Mouse (Mus musculus): Measurements from ENCODE around the gene Abhd12.

Gene Abhd12

DNA sequence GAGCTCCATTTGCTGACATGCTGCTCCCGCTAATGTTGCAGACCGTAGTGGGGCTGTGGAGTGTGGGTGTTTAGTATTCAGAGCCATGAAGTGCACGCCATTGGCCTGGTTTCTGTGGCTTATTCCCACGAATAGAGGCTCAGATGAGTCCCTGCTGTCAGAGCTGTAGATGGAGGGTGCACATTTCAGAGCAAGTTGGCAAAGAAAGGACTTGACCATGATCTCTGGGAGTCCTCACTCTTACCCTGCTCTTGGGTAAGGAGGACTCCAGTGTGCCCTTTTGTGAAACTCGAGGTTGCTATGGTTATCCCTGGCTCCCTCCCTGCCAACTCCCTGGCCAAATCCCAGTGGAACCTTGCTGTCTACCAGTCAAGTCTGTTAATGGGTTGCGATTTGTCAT, 96.2 kb downstream of the Abhd12 start:
- DNase-seq (ENCODE audit: low spot score in 2 of 2), result no peak

GRCm38 (mm10) chr2:150803035-150803434, 101.5 kb downstream of the Abhd12 start:
- DNase-seq (ENCODE audit: low spot score in 2 of 2), result peak in 1 of 2 experiments; percentile 13

- DNase-seq (ENCODE audit: low spot score in 2 of 2), result no peak
These were observed 103.9 kb downstream of the Abhd12 start for GRCm38 (mm10) chr2:150800616-150801015.

DNA sequence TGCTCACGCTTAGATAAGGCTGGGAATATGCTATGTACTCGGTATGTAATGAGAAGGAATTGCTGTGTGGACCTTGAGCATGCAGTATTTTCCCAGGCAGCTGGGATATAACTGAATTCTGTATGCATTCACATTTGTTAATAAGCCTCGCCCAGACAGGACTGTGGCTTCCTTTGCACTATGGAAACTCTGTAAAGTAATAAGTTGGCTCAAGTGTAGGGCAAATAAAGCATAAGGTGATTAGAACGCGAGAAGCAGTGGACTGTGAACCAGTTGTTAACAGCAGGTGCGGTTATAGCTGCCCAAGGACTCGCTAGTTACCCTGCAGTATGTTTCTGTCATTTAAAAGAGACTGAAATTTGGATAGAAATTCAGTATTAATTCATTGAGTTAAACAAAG, 106.5 kb downstream of the Abhd12 start:
- no peak for DNase-seq (ENCODE audit: low spot score in 2 of 2)

DNA sequence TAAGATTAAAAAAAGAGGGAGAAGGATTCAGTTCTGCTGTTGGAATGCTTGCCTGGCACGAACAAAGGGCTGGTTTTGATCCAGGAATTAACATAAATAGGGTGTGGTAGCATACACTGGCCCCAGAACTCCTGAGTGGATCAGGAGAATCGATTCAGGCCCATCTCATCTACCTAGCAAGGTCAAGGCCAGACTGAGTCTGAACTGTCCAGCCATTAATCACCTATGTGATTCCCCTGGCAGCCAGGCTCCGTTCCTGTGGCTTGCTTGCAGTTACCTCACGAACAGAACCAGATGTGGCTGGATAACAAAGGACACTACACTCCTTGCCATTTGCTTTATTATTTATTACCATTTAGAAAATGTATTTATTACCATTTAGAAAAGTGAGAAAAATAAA, 111.2 kb downstream of the Abhd12 start:
- DNase-seq (ENCODE audit: low spot score in 2 of 2), result no peak

GRCm38 (mm10) chr2:150788768-150789550, 115.6 kb downstream of the Abhd12 start:
- no peak for DNase-seq (ENCODE audit: low spot score in 2 of 2)

- DNase-seq (ENCODE audit: low spot score in 2 of 2), result no peak
These were observed 117.2 kb downstream of the Abhd12 start for GRCm38 (mm10) chr2:150787234-150787771.

DNA sequence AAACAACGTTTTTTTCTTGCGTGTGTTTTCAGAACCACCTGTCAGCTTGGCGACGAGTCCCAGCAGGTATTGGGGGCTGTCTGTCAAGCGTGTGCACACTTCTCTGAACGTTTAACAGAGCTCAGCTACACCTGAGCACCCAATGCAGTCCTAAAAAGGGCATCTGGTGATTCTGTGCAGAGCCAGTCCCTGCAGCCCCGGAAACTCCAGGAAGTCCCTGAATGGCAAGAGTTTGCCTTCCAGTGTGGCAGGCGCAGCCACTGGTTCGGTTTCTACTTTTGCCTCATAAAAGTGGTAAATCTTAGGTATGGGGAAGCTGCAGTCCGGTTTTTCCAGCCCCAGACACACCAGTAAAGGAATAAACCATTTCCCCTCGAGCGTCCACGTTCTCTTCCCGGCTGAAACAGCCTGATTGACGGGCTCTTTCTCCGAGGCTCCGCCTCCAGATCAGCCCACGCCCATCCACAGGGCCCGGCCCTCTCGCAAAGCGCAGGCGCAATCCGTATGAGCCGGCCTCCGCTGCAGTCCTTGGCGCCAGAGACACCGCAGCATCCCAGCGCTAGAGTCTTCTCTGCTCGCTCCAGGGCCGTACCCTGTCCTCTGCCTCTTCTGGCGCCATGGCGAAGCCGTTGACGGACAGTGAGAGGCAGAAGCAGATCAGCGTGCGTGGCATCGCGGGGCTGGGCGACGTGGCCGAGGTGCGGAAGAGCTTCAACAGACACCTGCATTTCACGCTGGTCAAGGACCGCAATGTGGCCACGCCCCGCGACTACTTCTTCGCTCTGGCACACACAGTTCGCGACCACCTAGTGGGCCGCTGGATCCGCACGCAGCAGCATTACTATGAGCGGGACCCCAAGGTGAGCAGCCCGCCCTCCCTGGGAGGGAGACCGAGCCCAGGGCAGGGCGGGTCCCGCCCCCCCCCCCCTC, 118.0 kb downstream of the Abhd12 start, which contains the start of gene Pygb:
Pygb (plus strand) TSS at position 485 of the 930 bp plus-strand sequence.
- peak; percentile 65 to 68 for DNase-seq (ENCODE audit: low spot score in 2 of 2)

- no peak for DNase-seq (ENCODE audit: low spot score in 2 of 2)
These were observed 121.7 kb downstream of the Abhd12 start for GRCm38 (mm10) chr2:150782801-150783200.

Data from spleen, postnatal 14 days (tissue).